Mouse (Mus musculus): ENCODE data around the gene Suds3. TPM values are rescaled to one million over a fixed set of nuclear protein-coding genes. Genes with fewer than 3 reads are reported as not detected.

Gene Suds3
- polyA plus RNA-seq, 1 experiment from 2014 or later = 46.3 TPM

GRCm38 (mm10) chr5:117138295-117138988 is 22.5 kb upstream of the Suds3 start:
- Histone ChIP-seq H3K4me3 (ENCODE audit: low read depth, low read length) (no peak overlapping the region), H3K9me3 (ENCODE audit: control insufficient read depth, low read length) (no peaks in the 10 kb centered on the region), H3K27ac (ENCODE audit: low read depth, low read length) (no peak overlapping the region), H3K4me2 (ENCODE audit: low read depth) (no peak overlapping the region), H3K9ac (ENCODE audit: low read length) (no peak overlapping the region), H3K27me3 (ENCODE audit: control insufficient read depth, insufficient read depth, low read length) (no peaks in the 10 kb centered on the region), H3K4me1 (ENCODE audit: control insufficient read depth, insufficient read depth, low read length) (peaks cover 3% of the 10 kb centered on the region), H3K36me3 (ENCODE audit: control insufficient read depth, insufficient read depth, low read length) (no peaks in the 10 kb centered on the region)
- no peak for ATAC-seq (ENCODE audit: insufficient read depth, low FRiP score, low TSS enrichment)
- 82% methylated on average over 11 of the region's 11 CpGs for WGBS
- no peak for DNase-seq (ENCODE audit: low spot score)

GRCm38 (mm10) chr5:117137594-117137993 is 21.7 kb upstream of the Suds3 start:
- WGBS = 75% methylated on average over 8 of the region's 8 CpGs
- DNase-seq (ENCODE audit: low spot score) (no peak), ATAC-seq (ENCODE audit: insufficient read depth, low FRiP score, low TSS enrichment) (no peak)
- no peaks in the 10 kb centered on the region for H3K9me3 ChIP-seq (ENCODE audit: control insufficient read depth, low read length)
- no peak overlapping the region for H3K4me2 ChIP-seq (ENCODE audit: low read depth)
- no peak overlapping the region for H3K4me3 ChIP-seq (ENCODE audit: low read depth, low read length)
- no peaks in the 10 kb centered on the region for H3K36me3 ChIP-seq (ENCODE audit: control insufficient read depth, insufficient read depth, low read length)
- H3K27ac ChIP-seq (ENCODE audit: low read depth, low read length) = no peak overlapping the region
- no peaks in the 10 kb centered on the region for H3K27me3 ChIP-seq (ENCODE audit: control insufficient read depth, insufficient read depth, low read length)
- peaks cover 3% of the 10 kb centered on the region for H3K4me1 ChIP-seq (ENCODE audit: control insufficient read depth, insufficient read depth, low read length)
- H3K9ac ChIP-seq (ENCODE audit: low read length) = no peak overlapping the region

GRCm38 (mm10) chr5:117137011-117137410 is 21.1 kb upstream of the Suds3 start:
- H3K36me3 ChIP-seq (ENCODE audit: control insufficient read depth, insufficient read depth, low read length) = no peaks in the 10 kb centered on the region
- H3K27me3 ChIP-seq (ENCODE audit: control insufficient read depth, insufficient read depth, low read length) = no peaks in the 10 kb centered on the region
- H3K27ac ChIP-seq (ENCODE audit: low read depth, low read length) = no peak overlapping the region
- ATAC-seq (ENCODE audit: insufficient read depth, low FRiP score, low TSS enrichment) = no peak
- DNase-seq (ENCODE audit: low spot score) = no peak
- 67% methylated on average over 10 of the region's 10 CpGs for WGBS
- H3K4me2 ChIP-seq (ENCODE audit: low read depth) = no peak overlapping the region
- H3K9me3 ChIP-seq (ENCODE audit: control insufficient read depth, low read length) = no peaks in the 10 kb centered on the region
- no peak overlapping the region for H3K9ac ChIP-seq (ENCODE audit: low read length)
- no peak overlapping the region for H3K4me3 ChIP-seq (ENCODE audit: low read depth, low read length)
- H3K4me1 ChIP-seq (ENCODE audit: control insufficient read depth, insufficient read depth, low read length) = peaks cover 3% of the 10 kb centered on the region

- Histone ChIP-seq H3K4me3 (ENCODE audit: low read depth, low read length) (no peak overlapping the region), H3K4me2 (ENCODE audit: low read depth) (no peak overlapping the region), H3K27ac (ENCODE audit: low read depth, low read length) (no peak overlapping the region), H3K9ac (ENCODE audit: low read length) (no peak overlapping the region), H3K27me3 (ENCODE audit: control insufficient read depth, insufficient read depth, low read length) (no peaks in the 10 kb centered on the region), H3K9me3 (ENCODE audit: control insufficient read depth, low read length) (no peaks in the 10 kb centered on the region), H3K36me3 (ENCODE audit: control insufficient read depth, insufficient read depth, low read length) (no peaks in the 10 kb centered on the region), H3K4me1 (ENCODE audit: control insufficient read depth, insufficient read depth, low read length) (peaks cover 3% of the 10 kb centered on the region)
- 88% methylated on average over 5 of the region's 5 CpGs for WGBS
- ATAC-seq (ENCODE audit: insufficient read depth, low FRiP score, low TSS enrichment) = no peak
- no peak for DNase-seq (ENCODE audit: low spot score)
Measured at GRCm38 (mm10) chr5:117136570-117136969, 20.7 kb upstream of the Suds3 start.

- Histone ChIP-seq H3K9me3 (ENCODE audit: control insufficient read depth, low read length) (no peaks in the 10 kb centered on the region), H3K9ac (ENCODE audit: low read length) (no peak overlapping the region; the same call in 1 of the 2 replicates), H3K4me3 (ENCODE audit: low read depth, low read length) (no peak overlapping the region), H3K27me3 (ENCODE audit: control insufficient read depth, insufficient read depth, low read length) (no peaks in the 10 kb centered on the region), H3K4me2 (ENCODE audit: low read depth) (no peak overlapping the region), H3K27ac (ENCODE audit: low read depth, low read length) (no peak overlapping the region), H3K36me3 (ENCODE audit: control insufficient read depth, insufficient read depth, low read length) (no peaks in the 10 kb centered on the region), H3K4me1 (ENCODE audit: control insufficient read depth, insufficient read depth, low read length) (peaks cover 3% of the 10 kb centered on the region)
- WGBS = 32% methylated on average over 9 of the region's 9 CpGs
- ATAC-seq (ENCODE audit: insufficient read depth, low FRiP score, low TSS enrichment) (no peak), DNase-seq (ENCODE audit: low spot score) (peak; percentile 48)
Measured at GRCm38 (mm10) chr5:117135869-117136268, 20.0 kb upstream of the Suds3 start.

GRCm38 (mm10) chr5:117134889-117135456 is 19.1 kb upstream of the Suds3 start:
- Histone ChIP-seq H3K27ac (ENCODE audit: low read depth, low read length) (no peak overlapping the region), H3K9ac (ENCODE audit: low read length) (no peak overlapping the region), H3K9me3 (ENCODE audit: control insufficient read depth, low read length) (no peaks in the 10 kb centered on the region), H3K36me3 (ENCODE audit: control insufficient read depth, insufficient read depth, low read length) (no peaks in the 10 kb centered on the region), H3K4me3 (ENCODE audit: low read depth, low read length) (no peak overlapping the region), H3K27me3 (ENCODE audit: control insufficient read depth, insufficient read depth, low read length) (no peaks in the 10 kb centered on the region), H3K4me2 (ENCODE audit: low read depth) (no peak overlapping the region), H3K4me1 (ENCODE audit: control insufficient read depth, insufficient read depth, low read length) (peaks cover 3% of the 10 kb centered on the region)
- 88% methylated on average over 3 of the region's 3 CpGs for WGBS
- ATAC-seq (ENCODE audit: insufficient read depth, low FRiP score, low TSS enrichment) = no peak
- no peak for DNase-seq (ENCODE audit: low spot score)

GRCm38 (mm10) chr5:117134066-117134888 is 18.4 kb upstream of the Suds3 start:
- WGBS = 78% methylated on average over 19 of the region's 19 CpGs
- Histone ChIP-seq H3K27ac (ENCODE audit: low read depth, low read length) (no peak overlapping the region), H3K4me2 (ENCODE audit: low read depth) (no peak overlapping the region), H3K36me3 (ENCODE audit: control insufficient read depth, insufficient read depth, low read length) (no peaks in the 10 kb centered on the region), H3K9me3 (ENCODE audit: control insufficient read depth, low read length) (no peaks in the 10 kb centered on the region), H3K4me1 (ENCODE audit: control insufficient read depth, insufficient read depth, low read length) (peaks cover 3% of the 10 kb centered on the region), H3K9ac (ENCODE audit: low read length) (no peak overlapping the region), H3K27me3 (ENCODE audit: control insufficient read depth, insufficient read depth, low read length) (no peaks in the 10 kb centered on the region), H3K4me3 (ENCODE audit: low read depth, low read length) (no peak overlapping the region)
- DNase-seq (ENCODE audit: low spot score) (no peak), ATAC-seq (ENCODE audit: insufficient read depth, low FRiP score, low TSS enrichment) (no peak)

GRCm38 (mm10) chr5:117133446-117134065 is 17.6 kb upstream of the Suds3 start:
- H3K27ac ChIP-seq (ENCODE audit: low read depth, low read length) = no peak overlapping the region
- no peaks in the 10 kb centered on the region for H3K36me3 ChIP-seq (ENCODE audit: control insufficient read depth, insufficient read depth, low read length)
- H3K9me3 ChIP-seq (ENCODE audit: control insufficient read depth, low read length) = no peaks in the 10 kb centered on the region
- no peak overlapping the region for H3K4me2 ChIP-seq (ENCODE audit: low read depth)
- no peak for ATAC-seq (ENCODE audit: insufficient read depth, low FRiP score, low TSS enrichment)
- H3K4me3 ChIP-seq (ENCODE audit: low read depth, low read length) = no peak overlapping the region
- DNase-seq (ENCODE audit: low spot score) = no peak
- no peaks in the 10 kb centered on the region for H3K27me3 ChIP-seq (ENCODE audit: control insufficient read depth, insufficient read depth, low read length)
- WGBS = 85% methylated on average over 17 of the region's 17 CpGs
- H3K9ac ChIP-seq (ENCODE audit: low read length) = no peak overlapping the region
- peaks cover 3% of the 10 kb centered on the region for H3K4me1 ChIP-seq (ENCODE audit: control insufficient read depth, insufficient read depth, low read length)
